9 mouse cellular contexts compared by ENCODE assay signal in genomic region chrX:73672031-73672431, GRCm38 (mm10). TPM values are rescaled to one million over a fixed set of nuclear protein-coding genes. Genes with fewer than 3 reads are reported as not detected.
DNase-seq lines count a peak whose midpoint lies in the region; ATAC-seq lines count a peak whose summit lies in the region.
"Had no signal": no experiment of that assay in that cellular context is flagged by ENCODE, and none has a peak within 500 bp of the region (broad histone marks: within the 10 kb centered on the region; RNA-seq: fewer than 3 reads in every experiment).

No protein-coding gene starts in this region.

- H3K27me3 ChIP-seq in heart, embryonic 15.5 days = no peaks in the 10 kb centered on the region

- H3K4me1 ChIP-seq in heart, embryonic 15.5 days (replicated peaks) = peaks cover 11% of the 10 kb centered on the region

- peaks cover 5% of the 10 kb centered on the region; the same call in 1 of the 2 replicates for H3K36me3 ChIP-seq in heart, embryonic 15.5 days

- no peak overlapping the region for H3K4me2 ChIP-seq in heart, embryonic 15.5 days

- no peaks in the 10 kb centered on the region for H3K9me3 ChIP-seq in heart, embryonic 15.5 days (replicated peaks)
- H3K9me3 ChIP-seq: limb, embryonic 15.5 days had no signal

- peak; percentile 89 for ATAC-seq in common myeloid progenitor, adult 5-6 weeks (replicated peaks; ENCODE audit: low read depth, poor library complexity, severe bottlenecking)
- ATAC-seq in heart, embryonic 15.5 days (replicated peaks; ENCODE audit: insufficient number of reproducible peaks, insufficient read depth, low FRiP score, low read depth) = 0 out of 2 replicates have a peak, but pooled peaks have one; percentile 17

- WGBS in heart, embryonic 15.5 days = 55% methylated on average over 4 of the region's 4 CpGs

- H3K27ac ChIP-seq in heart, embryonic 15.5 days = no peak overlapping the region

- peak; percentile 30 to 52 for DNase-seq in CD8-positive naive resting alpha-beta T cell, adult 2 months (ENCODE audit: low read depth in 2 of 2, low spot score in 2 of 2)
- peak; percentile 76 for DNase-seq in NIH3T3 (ENCODE audit: low read depth)
- DNase-seq in kidney, postnatal 14 days = peak; percentile 64
- DNase-seq in lung, postnatal 10 days = peak; percentile 53
- DNase-seq in retina, postnatal 1 day = peak; percentile 78
- DNase-seq in urinary bladder, postnatal 10 days (ENCODE audit: low spot score) = no peak

- H3K4me3 ChIP-seq in heart, embryonic 15.5 days = peak overlapping the region; percentile 67; the same call in 1 of the 2 replicates

- no peak overlapping the region for H3K9ac ChIP-seq in heart, embryonic 15.5 days
- H3K9ac ChIP-seq: limb, embryonic 15.5 days had no signal

RNA-seq across cellular contexts. Expression of gene Slc6a8, which starts 0.9 kb away (rescaled TPM):
- total RNA-seq in common myeloid progenitor, adult 5-6 weeks (2017) = 0.15 and 0.50 TPM in 2 replicates
- polyA plus RNA-seq in heart, embryonic 15.5 days (2015; fragmentation: Nextera tagmentation; extraction: Ambion mirVana) = 7.5 and 8.1 TPM in 2 replicates

RNA-seq across cellular contexts. Expression of gene Pnck, which starts 12.1 kb away (rescaled TPM):
- 0.18 and 2.0 TPM in 2 replicates for total RNA-seq in common myeloid progenitor, adult 5-6 weeks (2017)
- polyA plus RNA-seq in heart, embryonic 15.5 days (2015; fragmentation: Nextera tagmentation; extraction: Ambion mirVana) = 8.8 and 13.7 TPM in 2 replicates

RNA-seq across cellular contexts. Expression of gene Dusp9, which starts 32.8 kb away (rescaled TPM):
- total RNA-seq in common myeloid progenitor, adult 5-6 weeks (2017) = 0.78 and 1.0 TPM in 2 replicates
- 1.4 and 2.4 TPM in 2 replicates for polyA plus RNA-seq in heart, embryonic 15.5 days (2015; fragmentation: Nextera tagmentation; extraction: Ambion mirVana)

RNA-seq across cellular contexts. Expression of gene Bcap31, which starts 43.9 kb away (rescaled TPM):
- total RNA-seq in common myeloid progenitor, adult 5-6 weeks (2017) = 169 and 218 TPM in 2 replicates
- 163 and 175 TPM in 2 replicates for polyA plus RNA-seq in heart, embryonic 15.5 days (2015; fragmentation: Nextera tagmentation; extraction: Ambion mirVana)

RNA-seq across cellular contexts. Expression of gene Abcd1, which starts 44.4 kb away (rescaled TPM):
- total RNA-seq in common myeloid progenitor, adult 5-6 weeks (2017) = 12.0 and 16.9 TPM in 2 replicates
- 13.1 and 17.4 TPM in 2 replicates for polyA plus RNA-seq in heart, embryonic 15.5 days (2015; fragmentation: Nextera tagmentation; extraction: Ambion mirVana)
